Mouse (Mus musculus) large intestine, adult 2 months (tissue): ENCODE measurements around the gene Ppp6r3. TPM values are rescaled to one million over a fixed set of nuclear protein-coding genes. Genes with fewer than 3 reads are reported as not detected.

Source experiments
- DNase-seq: peaks from one replicate; pipeline ENCODE4 v3.0.0-alpha.2; 2012; ENCODE audit warnings: low read depth, low spot score
- WGBS: fragments of 180-500 bp; shearing (Covaris S2); methylation state at CpG from one replicate; pipeline ENCODE4 v1.1.7; 2018; 5-methylcytosine and 5-hydroxymethylcytosine counted together
- polyA plus RNA-seq: library from polyadenylated mRNA; depleted of rRNA; stranded (reverse); fragments of >200 nt; gene quantifications from 2 replicates; pipeline ENCODE4 v1.2.3, GENCODE M21; 2012

Gene Ppp6r3
- polyA plus RNA-seq, 1 experiment, result 41.1 TPM

DNA sequence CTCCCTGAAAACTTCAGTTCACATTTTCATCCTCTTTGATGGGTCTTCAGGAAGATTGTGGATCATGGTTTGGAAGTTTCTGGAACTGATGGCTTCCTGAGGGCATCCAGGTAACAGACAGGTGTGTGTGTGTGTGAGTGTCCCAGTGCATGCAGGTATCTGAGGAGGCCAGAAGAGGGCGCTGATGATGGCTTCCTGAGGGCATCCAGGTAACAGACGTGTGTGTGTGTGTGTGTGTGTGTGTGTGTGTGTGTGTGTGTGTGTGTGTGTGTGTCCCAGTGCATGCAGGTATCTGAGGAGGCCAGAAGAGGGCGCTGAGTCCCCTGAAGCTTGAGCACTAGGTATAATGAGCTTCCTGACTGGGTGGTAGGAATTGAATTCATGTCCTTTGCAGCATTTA, 128.2 kb downstream of the Ppp6r3 start:
- DNase-seq, result no peak
- 78% methylated on average over 3 of the region's 3 CpGs for WGBS

DNA sequence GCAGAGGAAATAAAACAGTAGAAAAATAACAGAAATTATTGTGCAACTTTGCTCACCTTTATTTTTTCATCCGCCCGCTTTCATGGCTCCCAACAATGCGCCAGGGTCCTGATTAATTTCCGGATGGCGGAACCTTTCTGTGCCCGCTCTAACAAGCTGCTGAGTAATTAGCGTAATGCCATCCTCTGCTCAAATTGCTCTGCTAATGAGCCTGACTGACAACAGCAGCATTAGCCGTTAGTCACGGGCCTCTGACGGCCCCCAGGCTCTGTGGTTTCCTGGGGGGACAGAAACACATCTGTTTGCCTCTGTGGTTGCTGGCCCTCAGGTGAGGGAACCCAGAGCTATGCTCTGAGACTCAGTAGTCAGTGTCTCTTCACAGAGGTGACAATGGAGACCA, 134.5 kb downstream of the Ppp6r3 start:
- no peak for DNase-seq
- WGBS, result 55% methylated on average over 10 of the region's 10 CpGs

DNA sequence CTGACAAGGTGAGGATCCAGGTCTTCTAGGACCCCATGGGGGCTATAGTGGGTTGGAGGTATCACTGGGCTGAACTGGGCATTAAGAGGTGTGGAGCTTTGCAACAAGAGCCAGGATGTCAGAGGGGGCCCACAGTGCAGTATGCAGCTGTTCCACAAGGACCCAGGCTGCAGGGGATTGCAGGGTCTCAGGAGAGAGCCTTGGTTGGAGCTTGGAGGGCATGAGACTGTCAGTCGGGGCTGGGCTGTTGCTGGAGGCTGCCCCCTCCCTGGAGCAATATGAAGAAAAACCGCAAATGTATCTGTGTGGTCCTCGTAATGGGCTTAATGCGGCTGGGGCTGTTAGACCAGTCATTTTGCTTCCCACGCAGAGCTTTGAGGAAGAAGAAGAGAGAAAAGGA, 134.9 kb downstream of the Ppp6r3 start:
- no peak for DNase-seq
- 53% methylated on average over 5 of the region's 5 CpGs for WGBS

DNA sequence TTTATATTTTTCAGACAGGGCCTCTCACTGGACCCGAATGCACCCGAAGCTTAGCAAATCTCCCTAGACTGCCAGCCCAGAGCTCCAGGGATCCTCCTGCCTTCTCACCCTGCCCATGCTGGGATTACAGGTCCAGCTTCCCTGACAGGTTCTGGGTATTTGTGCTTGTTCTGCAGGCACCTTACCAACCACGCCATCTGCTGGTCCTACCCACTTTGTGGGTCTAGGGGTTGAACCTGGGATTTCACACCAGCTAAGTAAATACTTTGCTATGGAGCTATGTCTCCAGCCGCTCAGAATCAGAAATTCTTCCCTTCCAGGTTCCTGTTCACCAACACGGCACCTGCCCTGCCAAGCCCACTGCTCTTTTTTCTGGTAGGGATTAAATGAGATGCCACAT, 137.6 kb downstream of the Ppp6r3 start:
- WGBS, result 49% methylated on average over 5 of the region's 5 CpGs

DNA sequence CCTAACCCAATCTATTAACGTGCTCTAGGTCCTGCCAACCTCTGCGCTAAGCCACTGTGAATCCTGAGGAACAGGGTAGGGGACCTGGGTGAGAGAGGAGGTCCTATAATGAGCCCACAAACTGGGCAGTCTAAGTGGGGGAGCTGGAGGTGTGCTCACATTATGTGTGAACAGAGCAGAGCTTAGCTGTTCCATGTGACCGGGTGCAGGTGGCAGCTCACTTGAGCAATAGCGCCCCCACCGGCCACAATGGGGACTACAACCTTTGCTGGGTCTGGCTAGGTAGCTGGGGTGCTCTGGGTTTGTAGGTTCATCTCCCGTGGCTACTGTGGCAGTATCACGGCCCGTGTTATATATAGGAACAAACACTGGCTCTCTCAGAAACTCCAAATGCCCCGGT, 138.7 kb downstream of the Ppp6r3 start:
- no peak for DNase-seq

More for the DNA sequence above, 137.6 kb downstream of the Ppp6r3 start:
- no peak for DNase-seq

DNA sequence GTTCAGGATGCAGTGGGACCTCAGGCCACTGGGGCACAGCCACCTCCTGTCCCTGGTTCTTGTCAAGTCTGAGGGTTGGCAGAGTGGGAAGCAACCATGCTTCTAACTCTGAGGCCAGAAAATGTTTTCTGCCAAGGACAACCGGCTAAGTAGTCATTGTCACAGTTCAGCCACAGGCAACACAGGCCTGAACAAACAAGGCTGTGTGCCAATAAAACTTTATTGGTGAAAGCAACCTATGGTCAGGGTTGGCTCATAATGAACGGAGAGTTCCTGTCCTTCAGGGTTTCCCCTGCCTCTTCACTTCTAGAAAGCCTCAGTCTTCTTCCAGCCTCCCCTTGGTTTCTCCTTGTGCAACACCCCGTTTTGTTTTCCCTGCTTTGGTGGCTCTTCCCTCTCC, 139.7 kb downstream of the Ppp6r3 start:
- DNase-seq, result no peak

More for the DNA sequence above, 138.7 kb downstream of the Ppp6r3 start:
- 58% methylated on average over 9 of the region's 9 CpGs for WGBS

DNA sequence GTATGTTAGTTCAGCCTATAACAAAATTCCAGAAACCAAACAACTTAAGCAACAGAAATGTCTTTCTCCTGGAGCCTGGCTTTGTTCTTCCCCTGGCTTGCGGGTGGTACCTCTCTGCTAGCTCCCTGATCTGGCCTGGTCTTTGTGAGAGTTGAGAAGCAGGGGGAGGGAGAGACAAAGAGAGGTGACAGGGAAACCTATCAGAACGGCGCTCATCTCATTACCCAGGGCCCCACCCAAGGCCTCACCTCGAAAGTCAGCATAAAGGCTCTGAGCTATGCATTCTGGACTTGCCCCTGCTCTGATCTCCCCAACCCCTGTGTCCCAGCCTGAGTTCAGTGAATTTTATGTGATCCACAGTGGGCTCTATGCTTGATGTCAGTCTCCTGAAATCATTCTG, 140.9 kb downstream of the Ppp6r3 start:
- WGBS, result 38% methylated on average over 4 of the region's 4 CpGs
- no peak for DNase-seq

More for the DNA sequence above, 139.7 kb downstream of the Ppp6r3 start:
- 40% methylated on average over 3 of the region's 3 CpGs for WGBS

DNA sequence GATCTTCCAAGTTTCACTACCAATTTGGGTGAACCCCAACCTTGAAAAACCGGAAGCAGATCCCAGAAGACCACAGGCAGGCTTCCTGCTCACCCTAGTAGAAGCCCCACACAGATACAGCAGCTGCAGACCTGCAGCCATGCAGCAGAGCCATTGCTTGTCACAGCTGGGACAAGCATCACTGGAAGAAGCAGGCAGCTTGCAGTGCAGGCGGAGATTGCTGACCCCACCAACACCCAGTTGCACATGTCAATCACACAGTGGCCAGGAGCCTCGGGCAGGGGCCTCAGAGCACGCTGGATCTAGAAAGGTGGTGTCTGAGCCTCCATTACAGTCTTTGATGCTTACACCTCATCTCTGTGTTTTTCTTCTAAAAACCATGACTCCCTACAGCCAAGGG, 141.4 kb downstream of the Ppp6r3 start:
- 65% methylated on average over 4 of the region's 4 CpGs for WGBS
- no peak for DNase-seq

DNA sequence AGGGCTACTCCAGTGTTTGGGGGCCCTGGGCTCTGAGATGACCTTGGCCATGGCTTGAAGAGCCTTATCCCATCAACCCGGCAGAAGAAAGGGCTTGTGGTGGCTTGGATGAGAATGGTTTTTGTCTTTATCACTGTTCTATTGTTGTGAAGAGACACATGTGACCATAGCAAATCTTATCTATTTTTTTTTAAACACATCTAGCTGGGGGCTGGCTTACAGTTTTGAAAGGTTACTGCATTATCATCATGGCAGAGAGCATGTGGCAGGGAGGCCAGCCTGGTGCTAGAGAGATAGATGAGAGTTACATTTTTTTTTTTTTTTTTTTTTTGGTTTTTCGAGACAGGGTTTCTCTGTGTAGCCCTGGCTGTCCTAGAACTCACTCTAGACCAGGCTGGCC, 143.6 kb downstream of the Ppp6r3 start:
- 87% methylated on average over 2 of the region's 2 CpGs for WGBS
- no peak for DNase-seq

DNA sequence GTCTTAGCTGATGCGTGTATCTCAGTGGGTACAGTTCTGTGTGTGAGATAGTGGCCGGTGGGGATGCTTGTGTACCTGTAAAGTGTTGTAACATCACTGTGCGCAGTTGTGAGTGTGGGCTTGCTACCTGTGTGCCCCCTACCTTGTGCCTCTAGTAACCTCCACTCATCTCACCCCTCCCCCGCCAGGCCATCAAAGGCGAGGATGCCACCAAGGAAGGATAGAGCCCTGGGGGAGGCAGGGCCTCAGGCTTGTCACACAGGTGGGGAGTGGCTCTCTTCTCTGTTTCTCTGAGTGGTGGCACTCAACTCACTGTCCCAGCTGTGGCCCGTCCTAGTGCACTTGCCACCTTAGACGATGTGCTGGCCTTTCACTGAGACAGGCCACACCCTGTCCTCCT, 144.5 kb downstream of the Ppp6r3 start:
- 74% methylated on average over 7 of the region's 7 CpGs for WGBS
- DNase-seq, result no peak

DNA sequence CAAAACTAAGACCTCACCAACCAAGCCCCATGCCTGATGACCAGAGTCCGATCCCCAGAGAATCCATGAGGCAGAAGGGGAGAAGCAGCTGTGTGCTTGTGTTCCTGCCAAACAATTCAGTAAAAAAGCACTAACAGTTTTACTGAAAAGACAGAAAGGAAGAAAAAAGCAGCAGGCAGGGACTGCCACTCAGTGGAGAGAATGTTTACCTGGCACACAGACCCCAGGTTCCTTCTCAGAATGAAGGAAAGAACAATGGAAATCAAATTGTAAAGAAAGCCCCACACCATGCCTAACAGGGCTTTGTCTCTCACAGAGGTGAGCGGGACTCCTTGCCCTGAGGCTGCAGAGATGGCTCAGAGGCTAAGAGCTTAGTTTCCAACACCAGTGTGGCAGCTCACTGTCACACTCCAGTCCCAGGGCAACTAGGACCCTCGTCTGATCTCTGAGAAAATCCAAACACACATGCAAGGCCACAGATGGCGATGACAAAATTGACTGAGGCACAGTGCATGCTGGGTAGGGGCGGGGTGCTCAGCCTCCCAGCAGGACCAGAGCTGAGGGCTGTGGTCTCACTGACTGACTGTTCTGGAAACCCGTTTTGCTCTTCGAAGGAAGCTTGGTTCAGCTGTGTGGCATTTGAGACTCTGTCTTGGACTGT, 146.3 kb downstream of the Ppp6r3 start:
- WGBS, result 61% methylated on average over 7 of the region's 7 CpGs
- DNase-seq, result no peak

DNA sequence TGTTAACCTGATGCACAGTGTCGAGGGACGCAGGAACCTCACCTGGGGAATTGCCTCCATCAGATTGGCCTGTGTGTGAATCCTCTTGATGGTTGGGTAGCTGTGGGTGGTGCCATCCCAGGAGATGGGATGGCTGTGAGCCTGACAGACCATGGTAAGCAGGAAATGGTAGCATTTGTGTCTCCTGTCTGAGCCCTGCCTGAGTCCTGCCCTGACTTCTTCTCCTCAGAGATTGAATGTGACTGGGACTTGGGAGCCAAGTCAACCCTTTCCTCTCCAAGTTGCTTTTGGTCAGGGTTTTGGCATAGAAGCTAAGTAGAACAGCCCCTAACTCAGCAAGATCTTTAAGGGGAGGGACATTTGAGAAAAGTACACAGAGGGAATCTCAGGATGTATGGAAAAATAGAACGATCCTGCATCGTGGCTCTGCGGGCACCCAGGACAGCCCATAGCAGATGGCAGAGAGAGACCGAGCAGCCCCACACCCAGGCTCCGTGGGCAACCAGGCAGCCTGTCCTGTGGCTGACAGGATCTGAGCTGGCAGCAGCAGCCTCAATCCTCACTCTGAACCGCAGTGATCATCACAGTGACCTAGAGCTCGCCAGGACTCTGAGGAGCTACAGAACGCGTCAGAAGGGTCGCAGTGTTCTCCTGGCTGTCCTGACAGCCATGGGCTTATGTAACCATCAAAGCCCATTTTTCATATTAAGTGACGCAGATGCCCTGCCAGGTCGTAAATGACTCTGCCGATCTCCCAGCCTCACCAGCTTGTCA, 147.3 kb downstream of the Ppp6r3 start:
- 80% methylated on average over 15 of the region's 15 CpGs for WGBS
- no peak for DNase-seq

DNA sequence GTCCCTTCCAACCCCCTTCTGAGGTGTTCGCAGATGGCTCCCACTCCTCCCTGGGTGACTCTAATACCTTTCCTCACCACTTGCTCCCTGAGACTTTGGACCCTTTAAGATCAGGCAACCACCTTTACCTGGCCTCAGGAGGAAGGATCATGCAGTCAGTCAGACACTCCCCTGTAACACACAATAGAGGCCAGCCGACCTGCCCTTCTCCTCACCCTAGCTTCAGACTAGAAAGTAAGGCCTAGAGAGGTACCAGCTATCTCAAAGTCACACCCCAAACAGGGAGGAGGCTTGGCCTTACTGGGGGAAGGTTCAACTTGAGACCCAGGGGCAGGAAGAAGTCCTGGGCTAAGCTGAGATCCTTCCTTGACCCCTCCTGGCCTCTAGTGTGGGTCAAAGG, 151.3 kb downstream of the Ppp6r3 start:
- 57% methylated on average over 2 of the region's 2 CpGs for WGBS
- DNase-seq, result no peak

DNA sequence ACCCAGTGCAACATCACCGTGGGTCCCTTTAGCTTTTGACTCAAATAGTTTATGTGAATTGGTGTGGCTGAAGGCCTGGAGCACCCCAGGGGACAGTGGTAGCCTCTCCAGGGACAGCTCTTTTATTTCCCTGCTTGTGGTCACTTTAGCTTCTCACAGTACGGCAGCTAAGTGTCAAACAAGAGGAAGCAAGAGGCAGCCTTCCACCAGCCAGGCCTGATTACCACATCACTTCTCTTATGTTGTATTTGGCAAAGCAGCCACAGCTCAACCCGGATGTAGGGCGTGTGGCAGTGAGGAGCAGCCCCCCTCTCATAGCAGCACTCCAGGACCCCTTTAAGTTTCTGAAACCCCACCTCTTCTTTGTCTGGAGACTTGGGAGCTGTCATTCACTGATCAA, 152.6 kb downstream of the Ppp6r3 start:
- no peak for DNase-seq
- 56% methylated on average over 4 of the region's 4 CpGs for WGBS

DNA sequence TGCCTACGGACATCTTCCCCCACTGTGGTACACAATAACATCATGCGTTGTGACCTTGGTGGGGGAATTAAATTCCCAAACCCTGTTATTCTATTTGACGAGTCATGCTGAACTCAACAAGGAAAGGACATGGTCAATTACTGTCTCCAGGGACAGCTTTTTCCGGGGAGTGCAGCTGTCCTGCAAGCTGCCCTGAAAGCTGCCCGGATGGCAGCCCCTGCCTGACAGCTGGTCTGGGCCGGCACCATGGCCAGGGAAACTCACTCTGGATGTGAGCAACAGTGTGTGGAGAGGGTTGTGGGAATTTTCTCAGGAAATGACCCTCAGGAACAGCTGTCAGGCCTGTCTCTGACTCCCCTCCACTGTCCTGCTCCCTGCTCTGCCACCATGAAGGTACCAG, 153.1 kb downstream of the Ppp6r3 start:
- WGBS, result 77% methylated on average over 6 of the region's 6 CpGs
- no peak for DNase-seq

DNA sequence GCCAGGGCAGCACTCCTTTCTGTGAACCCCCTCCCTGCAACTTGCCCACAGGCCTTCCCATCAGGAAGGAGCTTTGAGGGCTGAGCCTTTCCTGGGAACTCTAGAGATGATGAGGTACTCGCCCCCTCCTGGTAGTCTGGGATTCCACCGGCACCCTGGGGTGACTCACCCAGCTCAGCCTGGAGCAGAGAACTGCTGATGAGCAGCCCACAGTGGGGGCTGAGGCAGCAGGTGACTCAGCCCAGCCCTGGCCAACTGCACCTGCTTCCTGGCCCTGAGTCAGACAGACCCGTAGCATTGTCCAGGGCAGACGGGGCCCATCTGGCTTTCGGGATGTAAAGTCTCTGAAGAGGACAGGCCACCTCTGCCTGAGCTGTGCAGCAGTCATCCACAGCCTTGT, 156.3 kb downstream of the Ppp6r3 start:
- 19% methylated on average over 5 of the region's 5 CpGs for WGBS
- no peak for DNase-seq

DNA sequence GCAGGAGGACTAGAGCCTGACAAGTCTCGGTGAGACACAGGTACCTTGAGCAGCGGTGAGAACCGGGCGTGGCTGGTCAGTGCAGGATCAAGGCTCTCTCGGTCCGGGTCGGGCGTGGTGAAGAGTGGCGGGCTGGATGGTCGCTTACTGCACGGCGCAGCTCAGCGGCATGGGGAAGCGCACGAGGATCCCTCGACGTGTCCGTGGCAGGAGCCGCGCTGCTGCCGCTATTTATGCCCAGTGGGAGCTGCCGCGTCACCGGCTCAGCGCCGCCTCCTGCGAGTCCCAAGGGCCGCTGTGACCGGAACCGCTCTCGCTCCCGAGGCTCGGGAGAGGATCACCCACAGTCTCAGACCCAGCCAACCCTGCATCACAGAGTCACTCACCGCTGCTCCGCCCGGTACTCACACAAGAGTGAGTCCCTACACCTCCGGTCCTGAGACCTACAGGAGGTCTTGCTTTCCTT, 161.2 kb downstream of the Ppp6r3 start, which contains the start of gene Gal:
Gene Gal (minus strand): TSS at position 277 of the 466 bp plus-strand sequence.
- no peak for DNase-seq
- WGBS, result 3% methylated on average over 37 of the region's 37 CpGs

DNA sequence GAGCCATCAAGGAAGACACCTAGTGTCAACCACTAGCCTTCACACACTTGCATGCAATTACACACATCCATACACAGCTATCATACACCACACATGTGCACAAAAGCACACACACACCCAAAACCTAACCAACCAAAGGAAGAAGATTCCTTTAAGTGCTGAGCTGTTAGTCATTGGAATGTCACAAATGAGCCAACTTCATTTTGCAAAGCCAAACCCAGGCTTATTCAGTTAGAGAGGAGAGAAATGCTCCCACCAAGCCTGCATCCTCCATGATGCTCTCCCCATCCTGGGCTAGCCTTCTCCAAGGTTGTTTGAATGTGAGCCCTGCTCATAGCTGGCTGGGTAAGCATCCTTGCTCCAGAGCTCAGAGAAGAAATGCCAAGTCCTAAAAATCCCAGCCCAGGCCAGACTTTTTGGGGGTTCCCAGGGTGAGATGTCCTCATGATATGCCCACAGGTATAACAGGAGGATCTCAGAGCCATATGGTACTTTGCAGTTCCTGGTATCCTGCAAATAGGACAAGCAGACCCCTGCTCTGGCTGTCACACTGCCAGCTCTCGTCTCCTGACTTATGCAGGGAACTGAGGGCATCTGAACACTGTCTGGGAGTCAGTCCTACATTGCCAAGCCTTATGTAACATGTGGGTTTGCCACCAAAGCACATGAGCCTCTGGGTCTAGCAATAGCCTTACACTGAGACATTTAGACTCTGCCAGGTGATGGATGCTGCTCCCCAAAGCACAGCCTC, 169.8 kb downstream of the Ppp6r3 start:
- DNase-seq, result no peak
- 50% methylated on average over 1 of the region's 1 CpGs for WGBS
